Mouse (Mus musculus): Measurements from ENCODE around the gene Erv3.

Erv3 gene

DNA sequence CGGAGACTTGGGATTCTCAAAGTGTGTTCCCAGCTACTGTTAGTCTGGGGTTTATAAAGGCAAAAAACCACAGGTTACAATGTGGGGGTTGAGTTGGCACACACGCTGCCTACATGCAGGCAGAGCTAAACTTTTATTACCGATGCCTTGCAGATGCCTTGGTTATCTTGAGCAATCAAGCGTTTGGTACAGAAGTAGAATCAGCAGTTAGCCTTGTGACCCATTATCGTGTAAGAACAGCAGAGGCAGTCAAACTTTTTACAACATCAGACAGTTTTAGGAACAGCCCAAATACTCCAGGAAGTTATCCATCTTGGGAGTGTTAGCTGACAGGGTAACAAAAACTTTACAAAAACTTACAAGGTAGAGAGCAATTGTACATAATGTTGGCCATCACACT, at the start of gene Erv3:
Erv3 (minus strand) TSS at position 27 of the 400 bp plus-strand sequence.
- no peak for DNase-seq (ENCODE audit: low spot score)

DNA sequence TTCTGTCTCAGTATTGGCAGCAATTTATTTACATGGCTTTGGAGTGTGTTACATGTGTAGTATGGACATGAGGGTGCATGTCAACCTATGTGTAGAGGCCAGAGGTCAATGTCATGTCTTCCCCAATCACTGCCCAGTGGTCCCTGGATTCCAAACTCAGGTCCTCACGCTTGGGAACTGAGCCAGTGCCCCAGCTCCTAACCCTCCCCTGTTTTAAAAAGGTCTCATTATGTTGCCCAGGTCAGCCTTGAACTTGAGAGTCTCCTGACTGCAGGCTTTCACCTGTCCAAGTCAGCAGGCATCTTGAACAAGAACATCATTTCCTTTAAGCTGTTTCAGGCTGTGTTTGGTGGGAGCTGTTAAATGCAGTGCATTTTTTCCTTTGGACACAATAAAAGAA, 49.4 kb upstream of the Erv3 start:
- DNase-seq (ENCODE audit: low spot score), result no peak

DNA sequence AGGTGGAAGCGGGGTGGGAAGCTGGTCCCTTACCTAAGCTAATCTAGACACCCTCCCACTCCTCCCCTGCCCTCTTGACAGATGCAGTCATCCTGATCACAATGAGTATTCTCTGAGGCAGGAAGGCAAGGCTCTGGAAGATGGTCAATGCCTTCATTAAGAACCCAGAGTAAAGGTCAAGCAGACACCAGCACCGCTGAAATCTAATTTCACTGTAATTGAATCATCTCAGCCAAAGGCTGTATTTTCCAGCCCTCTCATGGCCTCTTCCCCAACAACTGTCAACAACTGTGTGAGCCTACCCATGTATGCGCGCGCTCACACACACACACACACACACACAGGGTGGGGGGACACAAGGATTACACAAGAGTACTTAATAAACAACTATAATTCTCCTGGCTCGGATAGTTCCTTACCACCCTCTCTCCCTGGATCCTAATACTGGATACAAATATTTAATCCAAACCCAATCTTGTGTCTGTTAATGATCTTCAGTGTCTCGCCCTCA, 48.9 kb upstream of the Erv3 start:
- DNase-seq (ENCODE audit: low spot score), result no peak

DNA sequence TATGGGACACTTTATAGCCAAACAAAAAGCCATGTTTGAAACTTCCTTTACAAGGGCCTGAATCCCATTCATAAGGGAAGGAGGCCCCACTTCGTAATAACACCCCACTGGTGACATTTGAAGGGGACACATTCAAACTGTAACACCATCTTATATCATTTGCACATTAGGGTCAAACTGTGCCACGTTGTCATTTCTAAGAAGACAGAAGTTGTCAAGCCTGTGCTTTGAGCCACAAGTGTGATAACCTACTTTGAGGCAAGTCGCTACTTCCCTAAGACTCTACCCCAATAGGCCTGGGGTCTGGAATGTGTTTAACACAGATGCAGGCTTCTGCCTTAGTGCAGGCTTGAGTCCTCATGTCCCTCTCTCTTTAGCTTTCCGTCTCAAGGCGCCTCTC, 47.8 kb upstream of the Erv3 start:
- no peak for DNase-seq (ENCODE audit: low spot score)

DNA sequence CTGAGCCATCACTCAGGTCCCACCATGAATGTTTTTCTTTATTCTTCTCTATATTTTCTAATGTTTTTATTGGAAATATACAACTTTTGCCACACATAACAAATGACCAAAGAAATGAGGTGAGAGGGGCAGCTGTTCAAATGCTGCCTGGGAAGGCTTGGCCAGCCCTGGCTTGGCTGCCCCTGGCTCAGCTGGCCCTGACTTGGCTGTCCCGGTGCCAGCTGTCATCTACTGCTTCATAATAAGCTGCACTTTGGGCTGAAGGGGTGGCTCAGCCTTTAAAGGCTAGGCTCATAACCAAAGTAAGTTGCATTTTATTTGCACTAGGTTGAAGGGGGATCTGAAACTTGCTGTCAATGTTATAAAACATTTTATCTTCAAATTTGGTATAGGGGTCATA, 47.3 kb upstream of the Erv3 start:
- DNase-seq (ENCODE audit: low spot score), result no peak

DNA sequence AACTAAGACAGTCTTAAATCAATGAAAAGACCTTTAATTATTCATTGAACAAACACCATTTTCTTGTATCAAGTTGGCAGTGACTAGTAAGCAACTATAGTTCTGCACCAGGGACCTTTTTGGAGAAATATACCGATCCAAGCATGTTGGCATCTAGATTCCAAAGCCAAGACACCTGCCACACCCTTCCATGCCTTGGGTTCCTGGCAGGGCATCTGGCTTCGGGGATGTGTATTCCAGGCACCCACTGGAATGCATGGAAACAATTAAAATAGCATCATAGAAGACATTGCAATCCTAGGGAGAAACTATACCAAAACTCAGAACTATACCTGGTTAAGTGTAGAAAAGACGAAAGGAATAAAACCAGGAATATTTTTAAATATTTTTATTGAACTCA, 46.7 kb upstream of the Erv3 start:
- no peak for DNase-seq (ENCODE audit: low spot score)

DNA sequence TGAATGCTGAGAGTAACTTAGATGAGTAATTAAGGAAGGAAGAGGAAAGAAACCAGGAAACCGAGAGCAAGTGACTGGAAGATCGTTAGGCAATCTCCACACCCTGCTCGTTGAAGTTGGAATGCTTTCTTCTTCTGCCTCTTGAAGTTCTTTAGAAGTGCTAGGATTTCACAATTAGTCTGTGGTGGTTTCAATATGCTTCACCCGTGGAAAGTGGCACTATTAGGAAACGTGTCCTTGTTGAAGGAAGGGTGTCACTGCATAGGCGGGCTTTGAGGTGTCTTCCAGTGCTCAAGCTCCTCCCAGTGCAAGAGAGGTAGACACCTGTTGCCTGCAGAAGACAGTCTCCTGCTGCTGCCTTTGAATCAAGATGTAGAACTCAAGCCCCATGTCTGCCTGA, 46.2 kb upstream of the Erv3 start:
- no peak for DNase-seq (ENCODE audit: low spot score)

DNA sequence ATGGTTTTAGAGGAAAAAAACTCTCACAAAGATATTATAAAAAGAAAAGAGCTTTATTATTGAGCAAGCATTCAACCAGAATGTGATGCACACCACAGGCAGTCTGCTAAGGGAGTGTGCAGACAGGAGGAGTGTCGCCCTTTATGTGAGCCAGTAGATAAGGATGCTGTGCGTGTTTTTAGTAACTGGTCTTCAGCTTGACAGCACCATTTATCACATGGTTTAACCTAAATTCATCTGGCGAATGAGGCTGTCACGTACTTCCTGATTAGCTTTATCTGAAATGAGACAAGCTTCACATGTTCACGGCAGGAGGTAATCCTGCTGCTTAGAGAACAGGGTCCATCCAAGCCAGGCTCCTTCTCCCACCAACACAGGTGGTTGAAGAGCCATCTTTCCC, 45.5 kb upstream of the Erv3 start:
- DNase-seq (ENCODE audit: low spot score), result peak; percentile 71

DNA sequence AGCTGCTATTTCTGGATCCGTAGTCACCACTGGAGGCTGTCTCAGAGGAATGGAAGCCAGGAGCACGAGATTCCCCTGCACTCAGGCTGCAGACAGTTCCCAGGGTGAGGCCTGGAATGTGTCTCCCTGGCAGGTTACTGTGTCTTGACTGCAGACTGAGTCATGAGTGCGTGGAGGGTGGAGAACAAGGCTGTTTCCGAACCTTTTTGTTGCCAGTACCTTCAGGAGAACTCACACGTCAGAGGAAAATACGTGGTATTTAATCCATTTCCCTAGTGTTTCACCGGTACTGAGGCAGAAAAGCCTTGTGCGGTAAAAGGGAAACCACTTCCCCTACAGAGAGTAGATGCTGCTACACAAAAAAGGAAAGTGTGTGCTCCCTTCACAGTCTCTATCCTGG, 43.3 kb upstream of the Erv3 start:
- no peak for DNase-seq (ENCODE audit: low spot score)

DNA sequence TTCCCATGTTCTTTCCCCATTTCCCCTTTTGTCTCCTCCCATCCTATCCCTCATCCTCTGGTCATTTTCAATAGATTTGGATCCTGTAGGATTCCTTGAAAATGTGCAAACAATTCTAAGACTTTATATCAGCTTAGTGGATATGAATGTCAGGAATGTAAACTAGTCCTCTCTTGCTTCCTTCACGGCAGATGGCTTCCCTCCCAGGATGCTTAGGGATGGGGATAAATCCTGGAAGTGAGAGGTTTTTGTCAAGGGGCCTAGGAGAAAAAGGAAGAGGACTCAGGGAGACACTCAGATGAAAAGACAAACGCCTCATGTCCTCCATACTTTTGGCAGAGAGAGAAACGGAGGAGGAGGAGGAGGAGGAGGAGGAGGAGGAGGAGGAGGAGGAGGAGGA, 42.9 kb upstream of the Erv3 start:
- no peak for DNase-seq (ENCODE audit: low spot score)

DNA sequence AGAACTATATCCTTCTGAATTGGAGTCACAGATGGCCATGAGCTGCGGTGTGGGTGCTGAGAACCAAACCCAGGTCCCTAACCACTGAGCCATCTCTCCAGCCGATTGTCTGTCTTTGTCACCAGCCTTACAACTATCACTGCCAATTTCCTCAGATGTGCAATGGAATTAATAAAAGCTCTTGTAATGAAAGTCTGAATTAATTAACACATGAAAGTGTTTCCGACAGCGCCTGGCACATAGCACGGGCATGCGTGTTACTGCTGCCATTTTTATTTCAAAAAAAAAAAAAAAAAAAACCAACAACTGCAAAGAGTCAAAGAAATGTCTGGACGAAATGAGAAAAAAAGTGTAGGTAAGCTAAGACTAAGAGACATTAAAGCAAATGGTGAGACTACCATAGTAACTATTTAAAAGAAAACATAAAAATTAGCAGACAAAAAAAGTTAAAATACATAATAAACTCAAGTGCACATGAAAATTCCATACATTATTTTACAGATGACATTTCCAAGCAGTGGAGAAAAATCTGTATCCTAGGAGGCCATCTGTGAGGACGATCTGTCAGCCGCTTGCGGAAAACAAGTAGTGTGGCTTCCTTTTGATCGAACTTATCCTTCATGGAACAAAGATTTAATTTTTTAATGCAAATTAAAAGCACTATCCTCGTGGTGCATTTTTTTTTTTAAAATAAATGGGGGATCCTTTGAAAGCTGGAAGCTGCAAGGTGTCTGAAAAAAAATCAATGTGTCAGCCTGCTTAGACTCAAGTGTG, 38.0 kb upstream of the Erv3 start:
- DNase-seq (ENCODE audit: low spot score), result no peak

DNA sequence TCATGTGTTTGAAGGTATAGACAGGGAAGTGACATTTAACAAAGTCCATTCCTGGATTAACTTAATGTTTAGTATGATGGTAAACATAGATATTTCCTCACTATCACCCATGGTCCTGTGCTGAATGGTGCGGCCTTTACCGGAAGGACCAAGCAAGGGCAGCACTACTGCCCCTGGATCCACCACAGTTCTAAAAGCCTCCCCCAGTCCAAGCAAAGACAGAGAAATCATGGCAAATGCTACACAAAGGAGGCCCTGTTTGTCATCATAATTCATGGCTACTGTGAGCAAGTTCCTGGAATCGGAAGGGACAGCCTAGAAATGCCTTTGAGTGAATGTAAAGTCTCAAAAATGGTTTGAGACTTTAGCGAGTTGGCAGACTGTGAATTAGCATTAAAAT, 36.5 kb upstream of the Erv3 start:
- no peak for DNase-seq (ENCODE audit: low spot score)

DNA sequence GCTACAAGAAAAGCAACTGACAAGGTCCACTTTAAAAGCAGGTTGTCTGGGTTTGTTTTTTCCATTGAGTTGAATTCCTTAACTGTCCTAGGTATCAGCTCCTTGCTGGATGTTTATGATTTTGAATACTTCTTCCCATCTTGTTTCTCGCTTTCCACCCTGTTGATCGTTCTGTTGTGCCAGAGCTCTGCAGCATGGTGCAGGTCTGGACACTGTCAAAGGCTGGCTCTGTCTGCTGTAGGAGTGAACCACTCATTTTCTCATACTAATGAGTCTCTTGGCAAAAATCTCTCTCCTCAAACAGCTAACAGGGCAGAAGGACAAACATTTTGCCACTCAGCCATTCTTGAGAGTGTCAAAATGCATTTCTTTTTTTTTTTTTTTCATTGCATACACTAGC, 35.6 kb upstream of the Erv3 start:
- no peak for DNase-seq (ENCODE audit: low spot score)

DNA sequence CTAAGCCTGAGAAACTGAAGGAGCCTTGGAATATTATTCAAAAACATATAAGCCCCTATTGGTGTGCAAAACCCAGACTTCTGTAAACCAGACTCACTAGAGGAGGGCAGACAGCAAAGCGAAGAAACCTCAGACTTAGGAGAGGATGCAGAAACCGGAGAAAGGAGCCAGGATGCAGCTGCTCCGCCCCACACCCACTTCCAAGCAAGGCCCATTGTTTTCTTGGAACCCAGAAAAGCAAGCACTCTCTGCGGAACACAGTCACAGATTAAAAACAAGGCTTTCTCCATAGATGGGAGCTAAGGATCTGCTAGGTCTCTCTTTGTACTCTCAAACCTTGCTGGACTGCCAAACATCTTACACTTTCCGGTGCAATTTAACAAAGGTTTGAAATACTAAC, 33.0 kb upstream of the Erv3 start:
- peak; percentile 40 for DNase-seq (ENCODE audit: low spot score)

DNA sequence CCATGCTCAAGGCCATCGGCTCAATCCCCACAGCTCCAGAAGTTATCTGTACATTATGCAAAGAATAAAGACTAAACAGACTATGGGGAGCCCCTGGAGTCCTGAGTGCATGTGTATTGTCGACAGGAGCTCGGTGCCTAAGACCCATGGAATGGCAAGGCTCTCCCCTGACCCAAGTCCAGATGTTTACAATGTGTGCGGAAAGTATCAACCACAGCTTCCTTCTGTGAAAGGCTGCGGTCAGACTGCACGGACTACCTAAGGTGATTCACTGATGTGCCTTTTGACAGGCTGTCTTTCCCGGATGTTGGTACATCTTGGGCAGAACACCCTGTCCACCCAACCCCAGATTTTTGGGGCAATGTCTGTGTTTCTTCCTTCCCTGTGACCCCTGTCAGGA, 28.7 kb upstream of the Erv3 start:
- DNase-seq (ENCODE audit: low spot score), result no peak

DNA sequence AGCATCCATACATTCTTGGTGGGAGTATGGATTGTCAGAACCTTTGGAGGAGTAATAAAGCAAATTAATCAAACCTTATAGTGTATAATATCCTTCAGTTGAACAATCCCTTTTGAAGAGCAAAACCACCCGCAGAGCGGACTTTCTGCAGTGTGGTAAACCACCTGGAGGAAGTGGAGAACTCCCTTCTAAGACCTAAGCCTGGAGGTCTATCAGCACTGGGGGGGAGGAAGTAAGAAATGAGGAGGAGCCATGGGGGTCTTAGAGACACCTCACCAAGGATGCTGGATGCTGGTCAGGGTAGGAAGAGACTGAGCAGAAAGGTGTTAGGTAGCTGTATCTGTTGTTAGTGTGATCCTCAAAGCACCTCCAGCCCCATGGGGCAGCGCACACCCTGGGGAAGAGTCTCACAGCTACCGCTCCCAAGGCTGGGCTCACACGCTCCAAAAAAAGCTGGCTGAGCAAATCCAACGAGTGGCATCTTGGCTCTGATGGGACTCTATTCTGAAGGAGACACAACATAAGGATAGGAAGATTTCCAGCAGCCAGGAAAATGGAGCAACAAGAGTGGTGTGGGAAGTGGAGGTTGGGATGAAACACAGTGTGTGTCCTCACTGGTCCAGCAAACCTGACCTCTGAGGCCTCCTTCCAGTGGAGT, 27.1 kb upstream of the Erv3 start:
- no peak for DNase-seq (ENCODE audit: low spot score)

DNA sequence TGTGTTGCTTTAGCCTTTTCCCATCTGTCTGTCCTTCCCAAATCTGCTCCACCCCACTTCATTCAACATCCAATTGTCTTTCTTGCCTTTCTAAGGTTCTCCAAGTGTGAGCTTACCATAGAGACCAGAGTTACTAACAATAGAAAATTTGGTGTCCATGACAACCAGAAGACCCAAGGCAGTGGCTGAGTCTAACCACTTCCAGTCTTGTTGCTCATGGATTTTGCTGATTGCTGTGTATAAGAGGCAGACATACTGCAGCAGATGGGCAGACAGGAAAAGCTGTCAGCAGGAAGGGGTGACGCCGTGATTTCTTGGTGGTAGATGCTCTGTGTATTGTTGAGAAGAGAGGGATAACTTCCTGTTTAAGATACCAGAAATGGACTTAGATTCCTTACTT, 23.6 kb upstream of the Erv3 start:
- DNase-seq (ENCODE audit: low spot score), result no peak

DNA sequence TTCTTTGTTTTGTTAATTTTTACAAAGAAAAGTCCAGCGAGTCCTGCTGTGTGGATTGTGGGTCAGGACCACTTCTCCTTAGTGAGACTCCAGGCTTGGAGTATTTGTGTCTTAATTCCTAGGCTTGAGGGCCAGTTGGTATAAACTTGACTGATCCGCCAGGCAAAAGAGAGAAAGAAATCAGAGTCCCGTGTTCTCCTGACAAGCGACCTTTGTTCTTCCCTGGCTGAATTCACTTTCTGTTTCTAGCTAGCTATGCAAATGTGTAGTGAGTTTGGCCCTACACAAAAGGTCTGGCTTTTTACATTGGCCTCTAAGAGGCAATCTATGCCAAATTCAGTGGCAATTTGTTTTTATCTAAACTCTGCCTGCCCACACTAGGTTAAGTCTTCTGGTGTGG, 22.2 kb upstream of the Erv3 start:
- DNase-seq (ENCODE audit: low spot score), result no peak

DNA sequence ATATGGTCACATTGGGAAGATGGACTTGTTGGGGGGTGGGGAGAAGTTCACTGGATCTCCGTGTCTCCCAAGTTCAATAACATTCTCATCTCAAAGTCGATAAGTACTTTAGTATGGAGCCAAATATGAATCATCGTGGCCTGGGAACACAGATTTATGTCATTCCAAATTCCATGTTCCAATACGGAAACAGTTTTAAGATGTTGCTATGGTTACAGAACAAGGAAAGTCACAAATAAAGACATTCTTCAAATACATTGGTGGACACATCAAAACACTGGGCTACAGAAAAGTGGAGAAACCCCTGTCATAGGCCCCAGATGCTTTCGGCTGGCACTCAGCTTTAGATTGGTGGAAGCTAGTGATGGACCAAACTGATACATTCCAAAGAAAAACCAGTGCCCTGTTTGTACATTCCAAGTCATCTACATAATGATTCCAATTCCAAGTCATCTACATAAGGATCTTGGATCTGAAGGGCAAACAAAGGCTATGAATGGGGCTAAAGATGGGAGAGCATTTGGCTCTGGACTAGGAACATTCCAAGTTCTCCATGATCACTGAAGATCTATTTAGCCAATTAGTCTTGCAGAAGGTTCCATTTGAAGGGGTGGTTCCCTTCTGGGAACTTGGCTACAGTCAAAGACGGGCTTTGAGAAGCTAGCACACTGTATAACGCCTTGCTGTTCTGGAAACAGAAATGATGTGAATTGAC, 17.2 kb upstream of the Erv3 start:
- no peak for DNase-seq (ENCODE audit: low spot score)

DNA sequence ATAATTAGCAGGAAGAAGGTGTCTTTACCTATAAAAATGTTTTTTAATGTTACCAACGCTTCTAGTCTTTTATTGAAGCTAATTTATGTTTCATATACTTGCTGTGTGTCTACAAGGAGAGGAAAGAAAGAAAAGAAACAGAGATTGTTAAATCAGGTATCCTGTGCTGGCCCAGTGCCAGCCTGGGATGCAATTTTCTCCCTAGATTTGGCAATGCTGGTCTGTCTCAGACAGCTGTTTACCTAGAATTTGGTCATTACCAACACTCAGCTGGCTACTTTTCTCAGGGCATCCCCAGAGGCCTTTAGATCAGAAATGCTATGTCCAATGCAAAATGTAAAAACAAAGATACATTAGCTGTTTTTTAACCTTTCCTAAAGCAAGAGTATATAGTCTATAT, 13.8 kb upstream of the Erv3 start:
- no peak for DNase-seq (ENCODE audit: low spot score)

DNA sequence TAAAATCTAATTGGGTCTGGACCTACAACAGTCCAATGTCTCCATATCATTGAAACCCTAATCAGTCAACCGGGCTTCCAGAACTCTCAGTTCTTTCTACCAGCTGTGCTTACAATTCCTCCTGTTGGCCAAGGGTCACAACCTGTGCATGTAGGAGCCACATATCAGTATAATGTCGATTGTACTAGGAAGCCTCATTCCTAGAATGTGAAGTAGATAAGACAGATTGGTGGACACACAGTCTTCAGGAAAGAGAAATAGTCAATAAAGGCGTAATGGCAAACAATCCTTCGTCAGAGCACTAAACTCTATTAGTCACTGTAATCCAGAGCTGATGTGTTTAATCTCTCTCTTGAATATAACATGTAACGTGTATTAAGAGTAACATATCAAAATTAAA, 9.4 kb upstream of the Erv3 start:
- no peak for DNase-seq (ENCODE audit: low spot score)

DNA sequence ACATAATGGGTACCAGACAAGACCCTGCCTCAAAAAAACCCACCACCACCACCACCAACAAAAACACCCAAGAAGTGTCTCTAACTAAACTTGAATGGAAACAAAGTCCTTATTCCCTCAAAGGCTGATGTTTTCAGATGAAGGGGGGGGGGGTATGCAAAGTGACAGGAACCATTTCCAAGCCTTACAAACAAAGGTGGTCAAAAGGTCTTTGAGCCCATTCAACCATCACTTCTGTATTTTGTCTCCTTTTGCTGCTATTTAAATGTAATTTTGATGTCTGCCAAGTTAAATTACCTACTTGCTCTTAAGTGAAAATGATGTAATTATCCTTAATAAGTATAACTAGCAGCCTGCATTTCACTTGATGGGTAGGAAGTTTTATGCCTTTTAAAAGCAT, 7.1 kb upstream of the Erv3 start:
- no peak for DNase-seq (ENCODE audit: low spot score)

DNA sequence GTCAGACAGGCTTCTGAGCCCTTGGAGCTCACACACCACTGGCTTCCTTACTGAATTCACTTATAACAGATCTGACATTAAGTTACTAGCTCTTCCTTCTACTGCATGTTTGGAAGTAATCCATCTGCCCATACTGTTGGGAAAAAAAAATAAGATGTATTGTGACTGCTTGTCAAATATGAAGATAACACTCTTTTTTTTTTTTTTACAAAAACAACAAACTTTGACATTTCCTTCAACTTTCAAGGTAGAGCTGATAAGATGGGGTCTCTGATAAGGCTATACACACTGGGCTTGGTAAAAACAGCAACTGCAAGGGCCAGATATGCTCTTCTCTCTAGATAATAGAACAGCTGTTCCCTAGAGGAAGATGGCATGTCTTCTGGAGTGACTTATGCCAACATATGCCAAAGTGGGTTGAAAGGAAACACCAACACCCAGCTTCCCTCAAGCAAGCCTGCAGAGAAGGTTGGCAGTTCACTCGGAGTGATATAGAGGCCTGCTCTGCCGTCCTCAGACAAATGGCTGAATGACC, 4.8 kb upstream of the Erv3 start:
- DNase-seq (ENCODE audit: low spot score), result peak; percentile 40

All from c-Kit-positive CD71-positive TER-119-positive erythroid progenitor cells, embryonic 14.5 days (primary cell).